Mouse (Mus musculus) cortical plate, adult 2 months (tissue): ENCODE results near the gene Hoxc4.

Source experiments
- CTCF ChIP-seq: fragments of 200-500 bp; IDR thresholded peaks from 2 replicates; pipeline ENCODE4 v1.5.1; 2011; ENCODE audit warnings: mild to moderate bottlenecking, control low read depth, low read length; ENCODE audit not compliant: insufficient read depth; ENCODE audit errors: extremely low read depth
- POLR2A ChIP-seq: fragments of 200-500 bp; IDR thresholded peaks from 2 replicates; pipeline ENCODE4 v1.6.1; 2011; ENCODE audit warnings: mild to moderate bottlenecking, low read length, control low read depth; ENCODE audit not compliant: insufficient read depth; ENCODE audit errors: extremely low read depth

DNA sequence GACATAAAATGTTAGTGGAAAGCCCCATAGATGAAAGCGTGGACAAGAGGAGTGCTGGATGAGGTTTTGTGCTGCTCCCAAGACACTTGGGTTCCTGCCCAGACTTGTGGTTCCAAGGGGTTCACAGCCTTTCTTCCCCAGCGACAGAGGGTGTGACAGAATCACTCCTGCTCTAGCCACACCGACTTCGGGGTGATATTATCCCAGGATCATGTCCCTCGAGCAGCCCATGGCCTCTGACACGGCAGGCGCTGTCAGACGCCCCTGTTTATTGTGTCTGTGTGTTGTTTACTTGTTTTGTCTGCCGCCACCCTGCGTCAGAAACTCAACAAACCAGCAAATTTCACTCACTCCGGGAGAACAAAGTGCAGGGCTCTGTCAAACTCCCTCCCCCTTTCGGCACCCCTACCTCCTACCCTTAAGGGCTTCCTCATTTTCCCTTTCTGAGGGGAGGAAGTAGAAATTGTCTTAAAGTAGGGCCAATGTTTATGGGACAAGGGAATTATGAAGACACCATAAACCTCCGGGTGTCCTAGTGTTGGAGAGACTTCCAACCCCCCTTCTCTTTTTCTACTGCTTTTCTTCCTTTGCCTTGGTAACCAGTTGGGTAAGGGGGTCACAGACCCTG is 15.8 kb upstream of the Hoxc4 start:
- TF ChIP-seq CTCF (no peak), POLR2A (no peak)
